Mouse (Mus musculus): ENCODE data around the gene Tspan8.

Tspan8 gene

DNA sequence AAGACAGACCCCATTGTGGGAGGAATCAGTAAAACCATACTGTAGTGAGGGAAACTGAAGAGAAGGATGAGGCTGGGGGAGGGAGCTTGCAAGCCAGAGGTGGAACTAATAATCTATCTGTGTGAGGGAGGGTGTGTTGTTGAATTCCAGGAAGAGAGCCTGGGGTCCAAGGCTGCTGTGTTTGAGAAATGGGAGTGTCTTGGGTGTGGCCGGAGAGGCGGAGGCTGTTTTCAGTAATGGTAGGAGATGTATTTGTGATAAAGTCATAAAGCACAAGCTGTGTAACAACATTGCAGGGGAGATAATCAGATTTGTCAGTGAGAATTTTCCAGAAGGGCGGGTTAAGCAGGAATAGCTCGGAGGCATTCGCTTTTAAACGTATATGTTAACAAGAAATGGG lies 17.4 kb downstream of the Tspan8 start:
- no peak for DNase-seq (ENCODE audit: low read depth, low spot score)

DNA sequence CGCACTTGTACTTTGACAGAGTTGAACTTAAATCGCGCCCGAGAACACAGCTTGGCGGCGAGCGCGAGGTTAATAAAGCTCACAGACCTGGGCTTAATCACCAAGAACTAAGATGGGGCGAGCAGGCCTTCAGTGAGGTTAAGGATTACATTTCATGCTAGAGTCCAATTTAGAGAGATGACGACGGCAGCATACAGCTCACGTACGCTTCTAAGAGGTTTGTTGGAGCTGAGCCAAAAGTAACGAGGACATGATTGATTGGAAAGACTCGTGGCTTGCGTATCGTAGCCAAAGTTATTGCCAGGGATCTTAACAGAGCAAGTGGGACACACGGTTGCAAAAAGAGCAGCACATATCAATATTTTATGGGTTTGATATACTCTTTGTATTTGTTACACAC lies 30.3 kb downstream of the Tspan8 start:
- no peak for DNase-seq (ENCODE audit: low read depth, low spot score)

GRCm38 (mm10) chr10:115848511-115848910 lies 31.9 kb downstream of the Tspan8 start:
- no peak for DNase-seq (ENCODE audit: low read depth, low spot score)

DNA sequence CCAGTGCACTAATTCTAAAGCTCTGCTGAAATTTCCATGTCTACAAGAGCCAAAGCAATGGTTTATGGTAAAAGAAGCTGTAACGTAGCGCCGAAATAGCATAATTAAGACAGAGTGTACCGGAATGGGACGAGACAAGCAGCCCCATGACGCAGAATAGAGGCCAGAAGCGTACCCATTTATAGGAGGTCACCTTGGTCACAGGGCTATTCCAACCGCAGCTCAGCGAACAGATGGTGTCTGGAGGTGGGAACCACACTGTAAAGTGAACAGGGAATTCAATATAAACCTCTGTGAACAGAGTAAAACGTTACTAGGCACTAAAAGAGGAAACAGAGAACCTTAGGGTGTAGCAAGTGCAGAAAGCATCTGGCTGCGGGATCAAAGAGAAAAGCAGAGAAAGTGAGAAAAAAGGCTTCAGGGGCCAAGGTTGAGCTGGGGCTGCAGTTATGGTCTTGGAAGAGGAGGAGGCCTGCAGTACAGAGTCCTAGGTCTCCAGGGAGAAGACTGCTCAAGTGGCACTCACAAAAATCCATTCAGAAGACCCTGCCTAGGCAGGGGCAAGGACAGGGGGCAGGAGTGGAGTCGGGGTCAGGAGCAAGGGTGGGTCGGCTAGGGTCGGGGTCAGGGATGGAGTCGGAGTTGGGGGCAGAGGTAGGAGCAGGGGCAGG lies 43.7 kb downstream of the Tspan8 start:
- DNase-seq (ENCODE audit: low read depth, low spot score) = no peak

GRCm38 (mm10) chr10:115861967-115862366 lies 45.3 kb downstream of the Tspan8 start:
- no peak for DNase-seq (ENCODE audit: low read depth, low spot score)

GRCm38 (mm10) chr10:115882757-115883156 lies 66.1 kb downstream of the Tspan8 start:
- DNase-seq (ENCODE audit: low read depth, low spot score) = no peak

- DNase-seq (ENCODE audit: low read depth, low spot score) = no peak
Measured at GRCm38 (mm10) chr10:115891924-115892323, 75.3 kb downstream of the Tspan8 start.

- DNase-seq (ENCODE audit: low read depth, low spot score) = peak; percentile 10
Measured at GRCm38 (mm10) chr10:115892973-115893372, 76.3 kb downstream of the Tspan8 start.

- DNase-seq (ENCODE audit: low read depth, low spot score) = no peak
Measured at GRCm38 (mm10) chr10:115894045-115894444, 77.4 kb downstream of the Tspan8 start.

- DNase-seq (ENCODE audit: low read depth, low spot score) = no peak
Measured at GRCm38 (mm10) chr10:115896764-115897163, 80.1 kb downstream of the Tspan8 start.

- no peak for DNase-seq (ENCODE audit: low read depth, low spot score)
Measured at GRCm38 (mm10) chr10:115897235-115897634, 80.6 kb downstream of the Tspan8 start.
